ENCODE assay signal across 9 mouse cellular contexts in the genomic region with DNA sequence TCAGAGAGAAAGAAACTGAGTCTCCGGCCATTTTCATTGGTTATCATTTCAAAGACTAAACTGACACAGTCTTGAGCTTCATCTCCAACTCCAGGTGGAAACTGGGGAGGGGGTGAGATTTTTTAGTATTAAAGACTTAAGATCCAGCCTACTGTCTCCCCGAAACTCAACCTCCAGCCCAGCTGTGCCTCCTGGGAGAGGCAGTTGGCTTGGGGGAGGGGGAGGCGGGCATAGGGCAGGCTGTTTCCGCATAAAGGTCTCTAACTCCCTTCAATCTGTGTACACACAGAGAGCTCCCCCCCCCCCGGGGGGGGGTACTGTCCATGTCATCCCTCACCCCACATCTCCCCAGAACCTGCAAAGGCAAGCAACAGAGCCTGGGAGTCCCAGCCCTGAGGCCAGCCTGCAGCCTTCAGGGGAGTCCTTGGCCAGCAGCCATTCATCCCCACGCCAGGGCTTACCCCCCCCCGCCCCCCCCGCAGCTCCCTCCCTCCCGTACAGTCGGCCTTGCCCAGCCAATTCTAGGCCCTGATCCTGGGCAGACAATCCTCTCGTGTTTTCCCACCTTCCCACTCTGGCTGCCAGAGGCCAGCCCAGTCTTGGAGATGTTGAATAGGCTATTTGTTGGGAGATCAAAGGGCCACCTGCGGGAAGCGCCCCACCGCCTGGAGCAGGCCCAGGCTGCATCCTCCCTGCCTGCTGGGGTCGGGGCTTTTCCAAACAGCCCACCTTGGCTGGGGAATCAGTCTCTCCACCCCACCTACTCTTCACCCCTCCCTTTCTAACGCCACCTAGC.
DNase-seq lines count a peak whose midpoint lies in the region; ATAC-seq lines count a peak whose summit lies in the region.
"Had no signal": no experiment of that assay in that cellular context is flagged by ENCODE, and none has a peak within 500 bp of the region (broad histone marks: within the 10 kb centered on the region; RNA-seq: fewer than 3 reads in every experiment).

No protein-coding gene starts in this region.

- peaks cover 26% of the 10 kb centered on the region for H3K4me1 ChIP-seq in embryonic facial prominence, embryonic 14.5 days (ENCODE audit: control insufficient read depth, insufficient read depth, low read length)
- peaks cover 37% of the 10 kb centered on the region for H3K4me1 ChIP-seq in limb, embryonic 12.5 days (replicated peaks)

- H3K9me3 ChIP-seq in embryonic facial prominence, embryonic 14.5 days (ENCODE audit: control insufficient read depth, low read length): no peaks in the 10 kb centered on the region
- H3K9me3 ChIP-seq in limb, embryonic 12.5 days: no peaks in the 10 kb centered on the region

- no peak overlapping the region for H3K4me3 ChIP-seq in embryonic facial prominence, embryonic 14.5 days (ENCODE audit: low read depth, low read length)
- H3K4me3 ChIP-seq in limb, embryonic 12.5 days (replicated peaks): no peak overlapping the region
- H3K4me3 ChIP-seq: myocyte had no signal

- intact Hi-C loops in left cerebral cortex, postnatal 4 days (cut with DNase I): no loop called here

- H3K36me3 ChIP-seq in embryonic facial prominence, embryonic 14.5 days (ENCODE audit: control insufficient read depth, insufficient read depth, low read length): no peaks in the 10 kb centered on the region
- H3K36me3 ChIP-seq in limb, embryonic 12.5 days: no peaks in the 10 kb centered on the region

- H3K9ac ChIP-seq in embryonic facial prominence, embryonic 14.5 days (ENCODE audit: low read depth, low read length): no peak overlapping the region; the same call in 1 of the 2 replicates
- no peak overlapping the region for H3K9ac ChIP-seq in limb, embryonic 12.5 days (replicated peaks)

- H3K27ac ChIP-seq in embryonic facial prominence, embryonic 14.5 days (replicated peaks; ENCODE audit: low read depth, low read length): no peak overlapping the region; the same call in 1 of the 2 replicates
- peak overlapping the region; percentile 68 for H3K27ac ChIP-seq in limb, embryonic 12.5 days

- H3K4me2 ChIP-seq in embryonic facial prominence, embryonic 14.5 days (ENCODE audit: low read depth, low read length): peak overlapping the region; percentile 5; the same call in 1 of the 2 replicates
- H3K4me2 ChIP-seq in limb, embryonic 12.5 days: peak overlapping the region; percentile 15

- ATAC-seq in embryonic facial prominence, embryonic 14.5 days (ENCODE audit: low read depth): peak; percentile 76
- peak; percentile 85 for ATAC-seq in limb, embryonic 12.5 days (ENCODE audit: insufficient number of reproducible peaks, insufficient read depth, low FRiP score, low TSS enrichment, low read depth)

- DNase-seq in left cerebral cortex, postnatal 4 days: peak; percentile 29
- DNase-seq in left cerebral cortex, adult 8-10 months (ENCODE audit: low spot score in 2 of 2): no peak
- peak; percentile 72 for DNase-seq in embryonic facial prominence, embryonic 14.5 days (ENCODE audit: low spot score)
- DNase-seq in thymus, postnatal 0 days (ENCODE audit: low spot score): peak; percentile 67
- DNase-seq in urinary bladder, postnatal 14 days (ENCODE audit: low spot score): no peak
- DNase-seq in cerebellum, adult 18-20 months: no peak
- DNase-seq in frontal cortex, postnatal 10 days (ENCODE audit: low spot score in 2 of 2): no peak

- no peaks in the 10 kb centered on the region for H3K27me3 ChIP-seq in embryonic facial prominence, embryonic 14.5 days (replicated peaks; ENCODE audit: control insufficient read depth, insufficient read depth, low read length)
- 0 out of 2 replicates have a peak, but pooled peaks cover 7% of the 10 kb centered on the region for H3K27me3 ChIP-seq in limb, embryonic 12.5 days

- 23% methylated on average over 10 of the region's 16 CpGs for WGBS in embryonic facial prominence, embryonic 14.5 days
- WGBS in limb, embryonic 12.5 days: 12% methylated on average over 16 of the region's 16 CpGs

Comparison
In these comparisons a context has a peak if more than half of its experiments do, and no peak if none do; other contexts are left out.
1. DNase-seq: peak in left cerebral cortex, postnatal 4 days (single experiment), embryonic facial prominence, embryonic 14.5 days (single experiment) and thymus, postnatal 0 days (single experiment); none in left cerebral cortex, adult 8-10 months (0 of 2), urinary bladder, postnatal 14 days (single experiment), cerebellum, adult 18-20 months (0 of 2) and frontal cortex, postnatal 10 days (0 of 2).